Mouse (Mus musculus) left cerebral cortex, postnatal 36 days (tissue): ENCODE results near the gene Ehf. TPM values are rescaled to one million over a fixed set of nuclear protein-coding genes. Genes with fewer than 3 reads are reported as not detected.

ENCODE experiments used
- DNase-seq, 2 experiments: peaks; one replicate each; pipeline ENCODE4 v3.0.0; 2021 to 2022; ENCODE audit warnings: low spot score in 2 of 2, mixed read lengths in 1 of 2
- intact Hi-C: fragments of 180-260 bp; cut with DNase I; formaldehyde crosslinking; loops from one replicate; pipeline ENCODE4 v1.15.1; 2025
- total RNA-seq, 2 experiments: library from RNA; stranded (reverse); gene quantifications; 2 replicates each; pipeline ENCODE4 v1.2.3; 2021

Ehf gene
- total RNA-seq, 2 experiments from 2014 or later: 0.11 TPM; not detected in 1

DNA sequence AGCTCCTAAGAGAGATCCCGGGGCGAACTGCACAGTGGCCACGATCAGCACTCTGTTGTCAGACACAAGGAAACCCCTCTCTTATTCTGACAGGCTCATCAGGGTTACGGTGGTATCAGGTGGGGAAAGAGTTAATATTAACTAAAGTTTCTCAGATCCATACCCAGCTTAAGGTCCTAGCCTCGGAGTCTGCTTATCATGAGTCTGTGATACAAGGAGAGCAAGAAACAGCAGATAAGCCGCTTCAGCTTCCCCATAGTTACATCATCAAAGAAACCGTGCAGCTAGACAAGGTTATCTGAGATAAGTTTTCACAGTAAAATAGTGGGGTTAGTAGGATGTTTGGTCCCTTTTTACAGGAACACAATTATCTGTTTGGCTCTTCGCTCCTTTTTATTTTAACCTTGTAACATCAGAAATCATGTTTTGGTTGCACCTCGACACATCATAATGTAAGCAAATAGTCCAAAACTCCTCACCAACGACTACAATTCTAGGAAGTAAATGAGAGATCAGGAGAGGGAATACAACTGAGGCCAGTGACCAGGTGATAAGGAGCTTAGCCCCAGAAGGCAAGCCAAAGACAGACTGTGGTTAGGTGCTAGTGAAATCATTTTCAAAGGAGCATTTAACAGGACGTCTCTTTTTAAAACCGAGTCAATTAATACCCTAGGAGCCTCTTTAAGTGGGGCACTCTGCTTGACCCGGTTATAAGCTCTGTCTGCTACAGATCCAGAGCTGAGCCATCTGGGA, 4.2 kb downstream of the Ehf start:
- no peak for DNase-seq
- intact Hi-C loops: no loop called here

DNA sequence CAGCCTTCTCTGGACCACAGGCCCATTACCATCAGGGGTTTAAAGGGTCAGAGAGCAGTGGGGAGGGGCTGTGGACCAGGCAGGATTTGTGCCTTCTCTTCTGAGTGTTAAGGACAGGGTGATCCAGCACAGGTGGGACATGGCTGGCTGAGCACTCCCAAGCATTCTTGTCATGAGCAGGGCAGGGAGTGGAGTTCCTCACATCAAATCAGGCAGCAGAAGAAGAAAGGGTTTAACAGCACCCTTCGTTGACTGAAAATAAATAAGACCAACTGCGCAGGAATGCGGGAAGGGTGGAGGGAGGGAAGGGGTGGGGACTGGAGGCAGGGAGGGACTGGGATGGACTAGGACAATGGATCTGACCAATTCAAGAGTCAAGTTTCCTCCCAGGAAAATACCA, 8.6 kb downstream of the Ehf start:
- no peak for DNase-seq
- intact Hi-C loops: no loop called here

DNA sequence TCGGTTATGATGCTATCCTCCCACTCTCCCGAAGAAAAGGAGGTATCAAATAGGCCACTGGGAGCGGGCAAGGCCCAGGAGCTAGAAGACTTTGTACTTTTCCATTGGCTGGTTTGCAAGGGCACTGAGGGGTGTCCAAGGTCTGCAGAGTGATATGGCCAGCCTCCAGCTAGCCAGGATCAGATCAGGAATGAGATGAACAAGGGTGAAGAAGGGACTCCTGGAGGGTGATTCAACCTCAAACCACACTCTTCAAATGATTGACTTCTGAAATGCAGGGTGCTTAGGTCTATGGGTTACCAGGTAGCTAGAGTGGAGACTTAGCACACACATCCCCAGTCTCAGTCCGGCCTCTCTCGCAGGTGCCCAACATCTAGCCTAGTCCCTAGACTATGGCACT, 9.3 kb downstream of the Ehf start:
- intact Hi-C loops: no loop called here
- DNase-seq: no peak

DNA sequence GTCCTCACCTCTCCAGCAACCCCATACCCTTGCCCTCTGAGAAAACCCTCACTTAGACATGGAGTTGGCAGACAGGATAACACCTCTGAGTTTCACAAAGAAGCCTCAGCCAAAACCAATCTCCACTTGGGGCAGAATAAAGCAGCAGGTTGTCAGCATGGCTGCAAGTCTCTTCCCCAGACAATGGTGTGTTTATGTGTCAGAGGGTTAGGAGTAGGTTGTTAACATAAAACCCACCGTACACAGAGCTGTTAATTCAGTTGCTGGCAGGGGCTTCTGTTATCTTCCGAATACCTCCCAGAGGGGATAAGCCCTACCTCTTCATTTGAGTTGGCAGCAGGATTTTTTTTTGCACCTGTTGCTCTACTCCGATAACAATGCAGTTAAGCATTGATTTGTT, 9.9 kb downstream of the Ehf start:
- intact Hi-C loops: no loop called here
- no peak for DNase-seq

DNA sequence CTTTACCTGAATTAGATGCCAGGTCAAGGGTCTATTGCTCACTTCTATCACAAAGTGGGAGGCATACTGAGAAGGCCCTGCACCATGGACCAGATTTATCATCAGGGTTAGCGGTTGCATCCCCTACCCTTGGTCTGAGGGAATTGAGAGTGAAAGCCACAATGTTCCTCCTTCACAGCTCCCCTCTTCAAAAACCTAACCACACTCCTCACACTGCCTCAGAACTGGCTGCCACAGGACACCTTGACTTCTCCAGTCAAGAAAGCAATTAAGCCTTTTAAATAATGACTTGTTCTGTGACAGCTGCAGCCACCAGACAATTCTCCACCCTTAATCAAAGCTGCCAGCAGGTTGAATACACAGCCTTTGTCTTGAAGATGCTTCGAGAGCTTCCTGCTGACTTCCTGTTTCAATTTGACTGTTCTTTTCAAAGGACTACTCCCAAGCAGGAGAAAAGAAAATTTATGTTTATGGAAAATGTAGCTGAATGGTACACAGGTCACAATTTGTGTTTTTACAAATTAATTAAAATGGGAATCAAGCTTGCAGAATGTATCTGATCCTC, 12.3 kb downstream of the Ehf start:
- no peak for DNase-seq
- intact Hi-C loops: no loop called here

DNA sequence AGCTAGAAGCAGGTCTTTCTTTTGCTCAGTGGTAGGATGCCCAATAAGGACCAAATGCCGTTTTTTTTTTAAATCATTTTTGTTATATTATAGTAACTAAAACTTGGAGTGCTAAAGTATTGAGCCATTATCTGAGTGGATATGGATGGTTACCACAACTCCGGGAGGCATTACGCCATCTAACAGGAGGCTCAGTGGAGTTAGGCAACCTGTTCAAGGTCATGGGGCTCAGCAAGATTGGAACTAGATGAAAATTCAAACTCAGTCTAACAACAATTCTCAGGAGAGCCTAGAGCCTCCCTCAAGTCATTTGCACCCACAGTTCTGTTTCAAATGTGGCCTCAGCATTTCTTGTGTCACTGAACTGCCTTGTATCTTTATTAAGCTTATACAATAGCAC, 12.9 kb downstream of the Ehf start:
- DNase-seq: no peak
- intact Hi-C loops: no loop called here

DNA sequence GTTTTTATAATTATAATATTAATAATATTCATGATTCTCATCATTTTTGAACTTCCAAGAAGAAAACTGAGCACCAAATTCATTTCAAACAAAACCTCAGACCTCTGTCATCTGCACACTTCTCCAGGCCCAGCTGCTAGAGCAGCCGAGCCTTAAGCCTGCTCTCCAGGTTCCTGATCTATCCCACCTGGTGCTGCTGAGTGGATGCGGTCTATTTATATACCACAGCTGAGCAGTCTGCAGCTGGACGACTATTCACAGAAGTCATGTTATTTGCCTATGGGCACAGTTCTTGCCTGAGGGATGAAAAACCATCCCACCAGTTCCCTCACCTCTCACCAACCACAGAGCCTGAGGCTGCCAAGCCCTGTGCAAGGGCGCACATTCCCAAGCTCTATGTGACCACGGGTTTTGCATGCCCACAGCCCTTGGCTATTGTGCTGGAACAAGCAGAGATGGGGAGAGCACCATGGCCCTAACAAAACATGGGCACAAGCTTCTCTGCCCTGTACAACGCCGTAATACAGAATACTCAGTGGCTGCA, 13.6 kb downstream of the Ehf start:
- intact Hi-C loops: no loop called here
- no peak for DNase-seq

DNA sequence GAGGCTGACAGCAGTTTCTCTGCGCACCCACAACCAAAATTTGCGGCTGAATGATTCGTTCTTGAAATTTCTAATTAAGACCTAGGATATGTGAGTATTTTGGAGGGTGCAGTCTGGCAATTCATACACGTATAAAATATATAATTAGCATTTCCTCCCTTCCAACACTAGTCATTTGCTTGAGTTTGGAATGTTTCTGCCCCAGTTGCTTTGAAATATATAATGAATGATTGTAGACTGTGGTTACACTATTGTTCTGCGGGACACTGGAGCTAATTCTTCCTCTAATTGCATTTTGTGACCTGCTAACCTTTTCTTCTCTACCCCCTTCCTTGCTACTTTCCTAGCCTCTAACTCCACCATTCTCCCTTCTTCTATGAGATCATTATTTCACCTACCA, 15.4 kb downstream of the Ehf start:
- DNase-seq: no peak

DNA sequence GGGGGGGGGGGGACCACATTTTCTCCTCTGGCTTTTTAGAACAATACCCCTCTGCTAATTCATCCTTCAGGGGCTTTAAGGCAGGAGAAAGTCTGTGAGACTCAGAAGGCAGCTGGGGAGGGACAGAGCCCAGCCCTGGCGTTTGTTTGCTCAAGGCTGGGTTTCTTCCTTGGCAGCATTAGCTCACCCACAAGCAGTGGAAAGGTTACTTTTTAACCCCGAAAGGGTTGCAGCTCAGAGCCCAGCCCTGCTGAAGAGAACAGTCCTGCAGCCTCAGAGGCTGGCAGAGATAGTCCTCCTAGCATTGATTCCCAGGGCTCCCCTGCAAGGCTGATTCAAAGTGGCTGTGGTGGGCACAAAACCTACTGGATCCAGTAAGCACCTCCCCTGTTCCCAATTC, 17.5 kb downstream of the Ehf start:
- no peak for DNase-seq
- intact Hi-C loops: no loop called here

More for the DNA sequence above, 15.4 kb downstream of the Ehf start:
- intact Hi-C loops: no loop called here

DNA sequence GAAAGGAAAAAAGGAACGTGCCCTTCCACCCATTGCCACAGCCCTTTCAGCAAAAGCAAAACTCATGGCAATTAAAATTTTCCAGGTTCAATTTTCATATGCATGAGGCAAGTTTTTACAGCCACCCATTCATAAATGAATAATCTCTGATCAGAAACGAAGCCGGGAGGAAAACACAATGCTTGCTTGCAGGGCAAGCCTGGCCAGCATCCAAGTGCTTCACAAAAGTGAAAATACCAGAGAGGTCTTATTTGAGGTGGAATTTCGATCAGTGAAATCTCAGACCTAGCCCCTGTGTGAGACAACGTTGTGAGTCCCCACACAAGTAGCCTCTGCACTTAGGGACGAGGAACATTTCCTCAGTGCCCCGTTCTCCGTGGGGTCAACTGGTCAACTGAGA, 19.3 kb downstream of the Ehf start:
- DNase-seq: no peak
- intact Hi-C loops: no loop called here

DNA sequence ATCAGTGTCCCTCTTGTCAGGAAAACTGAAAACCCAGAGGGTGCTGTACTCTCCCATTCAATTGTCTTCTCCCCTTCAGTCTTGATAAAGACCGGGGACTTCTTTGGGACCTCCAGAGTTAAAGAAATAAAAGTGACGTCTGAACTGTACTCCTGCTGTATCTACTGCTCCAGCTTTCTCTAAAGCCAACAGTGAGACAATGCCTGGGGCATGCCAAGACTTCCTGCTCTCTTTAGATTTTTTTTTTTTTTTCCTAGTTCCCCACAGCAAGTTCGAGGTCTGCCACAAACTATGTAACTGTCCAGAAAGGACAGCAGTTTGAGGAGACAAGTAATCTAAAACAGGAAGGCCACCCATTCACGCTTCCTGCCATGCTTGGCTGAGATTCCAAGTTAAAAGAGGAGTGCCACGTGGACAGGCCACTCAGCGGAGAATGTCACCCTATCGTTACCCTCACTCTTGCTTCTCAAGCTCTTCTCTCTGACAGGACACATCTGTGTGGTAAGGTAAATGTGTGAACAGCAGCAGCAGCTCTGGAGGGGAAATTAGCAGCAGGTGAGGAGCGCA, 20.8 kb downstream of the Ehf start:
- DNase-seq: no peak
- intact Hi-C loops: no loop called here

DNA sequence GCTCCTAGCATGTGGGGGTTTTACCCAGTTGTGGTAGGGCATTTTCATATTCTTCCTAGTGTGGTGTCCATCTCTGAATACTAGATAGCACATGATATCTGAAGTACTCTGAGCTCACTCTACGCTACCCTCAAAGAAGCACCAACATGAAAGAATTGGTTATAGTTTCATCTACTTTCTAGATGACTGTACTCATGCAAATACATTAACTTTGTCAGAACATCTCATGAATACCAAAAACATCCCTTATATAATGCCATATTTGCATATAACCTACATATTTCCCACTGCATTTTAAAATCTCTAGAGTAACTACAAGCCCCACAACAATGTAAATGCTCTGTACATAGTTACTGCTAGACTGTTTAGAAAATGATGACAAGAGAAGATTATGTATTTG, 23.2 kb downstream of the Ehf start:
- intact Hi-C loops: no loop called here
- no peak for DNase-seq

DNA sequence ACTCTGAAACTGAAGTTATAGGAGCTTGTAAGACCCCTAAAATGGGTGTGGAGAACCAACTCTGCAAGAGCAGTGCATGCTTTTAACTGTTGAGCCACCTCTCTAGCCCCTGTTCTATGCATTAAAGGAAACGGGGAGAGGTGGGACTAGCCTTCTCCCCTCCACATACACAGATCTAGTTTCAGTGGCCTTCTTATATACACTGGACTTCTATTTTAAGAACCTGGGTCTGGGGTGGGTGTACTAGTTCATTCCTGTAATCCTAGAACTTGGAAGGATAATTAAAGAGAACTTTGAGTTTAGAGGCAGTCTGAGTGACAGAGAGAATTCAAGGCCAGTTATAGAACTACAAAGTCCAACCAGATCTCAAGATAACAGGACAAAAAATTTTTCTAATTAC, 24.6 kb downstream of the Ehf start:
- DNase-seq: no peak
- intact Hi-C loops: no loop called here

DNA sequence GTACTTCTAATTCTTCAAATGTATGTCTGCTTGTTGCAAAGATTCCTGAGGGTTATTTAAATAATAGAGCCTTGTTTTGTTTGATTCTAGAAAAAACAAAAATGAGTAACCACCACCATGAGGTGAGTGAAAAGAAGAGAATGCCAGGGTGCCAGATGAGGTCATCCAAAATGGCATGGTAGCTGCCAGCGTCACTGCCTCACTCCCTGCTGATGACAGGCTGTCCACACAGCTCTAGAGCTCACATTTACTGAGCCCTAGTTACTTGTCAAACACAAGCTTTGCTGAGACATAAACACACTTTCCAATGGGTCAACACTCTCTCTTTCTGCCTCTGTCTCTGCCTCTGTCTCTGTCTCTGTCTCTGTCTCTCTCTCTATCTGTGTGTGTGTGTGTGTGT, 25.3 kb downstream of the Ehf start:
- intact Hi-C loops: no loop called here

DNA sequence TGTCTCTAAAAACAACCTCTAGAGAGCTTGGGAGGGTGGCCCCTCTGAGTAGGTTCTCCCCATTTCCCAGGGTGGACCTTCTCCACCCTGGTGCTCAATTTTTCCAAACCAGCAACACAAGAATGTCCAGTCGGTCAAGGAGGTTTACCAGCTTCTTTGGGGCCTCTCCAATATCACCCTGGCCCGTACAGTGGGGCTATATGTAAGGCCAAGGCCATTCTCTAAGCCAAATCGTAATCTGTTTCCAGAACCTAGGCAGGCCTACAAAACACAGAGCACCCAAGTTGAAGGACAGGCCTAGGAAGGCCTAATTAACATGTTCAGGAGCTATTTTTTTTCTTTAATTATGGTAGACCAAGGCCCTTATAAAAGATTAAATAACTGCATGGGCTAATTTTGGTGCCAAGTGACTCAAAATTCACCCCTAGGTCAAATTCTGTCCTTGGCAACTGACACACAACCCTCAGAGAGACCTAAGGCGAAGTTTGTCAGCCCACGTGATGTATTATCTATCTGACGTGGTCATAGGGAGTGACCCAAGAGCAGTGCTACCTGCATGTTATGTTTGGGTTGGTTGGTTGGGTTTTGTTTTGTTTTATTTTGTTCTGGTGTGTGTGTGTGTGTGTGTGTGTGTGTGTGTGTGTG, 27.6 kb downstream of the Ehf start:
- no peak for DNase-seq
- intact Hi-C loops: no loop called here

More for the DNA sequence above, 25.3 kb downstream of the Ehf start:
- no peak for DNase-seq

DNA sequence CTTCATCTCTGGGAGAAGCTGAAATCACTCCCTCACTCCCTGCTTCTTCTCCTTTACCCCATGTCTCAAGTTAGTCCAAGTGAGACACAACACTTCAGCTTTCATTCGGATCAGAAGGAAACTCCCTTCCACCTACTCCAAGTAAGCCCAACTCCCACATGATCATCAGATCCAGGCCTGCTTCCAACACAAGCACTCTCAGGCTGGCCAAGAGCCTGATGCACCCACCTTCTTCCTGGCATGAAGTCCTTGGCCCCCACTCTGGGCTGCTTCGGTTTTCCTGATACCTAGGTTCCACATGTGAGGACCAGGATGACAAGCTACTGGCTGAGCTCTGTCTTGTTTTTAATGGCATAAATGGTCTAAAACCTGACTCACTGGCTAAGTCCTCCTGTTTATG, 28.3 kb downstream of the Ehf start:
- peak; percentile 47 to 52 for DNase-seq
- intact Hi-C loops: no loop called here

DNA sequence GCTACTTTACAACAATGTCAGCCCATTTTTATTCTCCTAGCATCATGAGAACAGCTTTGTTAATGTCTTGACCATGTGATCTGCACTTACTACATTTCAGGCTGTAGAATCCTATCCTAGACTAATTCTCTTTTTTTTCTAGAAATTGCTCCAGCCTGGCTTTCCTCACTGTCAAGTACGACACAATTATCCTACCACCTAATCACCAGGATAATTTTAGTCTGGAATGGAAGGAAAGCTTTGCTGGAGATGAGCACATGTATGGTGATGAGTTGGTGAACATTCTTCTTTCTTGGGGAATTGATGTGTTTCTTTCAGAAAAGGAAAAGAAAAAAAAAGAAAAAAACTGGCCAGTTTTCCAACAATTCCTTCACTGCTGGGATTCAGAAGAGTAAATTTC, 28.8 kb downstream of the Ehf start:
- DNase-seq: no peak

DNA sequence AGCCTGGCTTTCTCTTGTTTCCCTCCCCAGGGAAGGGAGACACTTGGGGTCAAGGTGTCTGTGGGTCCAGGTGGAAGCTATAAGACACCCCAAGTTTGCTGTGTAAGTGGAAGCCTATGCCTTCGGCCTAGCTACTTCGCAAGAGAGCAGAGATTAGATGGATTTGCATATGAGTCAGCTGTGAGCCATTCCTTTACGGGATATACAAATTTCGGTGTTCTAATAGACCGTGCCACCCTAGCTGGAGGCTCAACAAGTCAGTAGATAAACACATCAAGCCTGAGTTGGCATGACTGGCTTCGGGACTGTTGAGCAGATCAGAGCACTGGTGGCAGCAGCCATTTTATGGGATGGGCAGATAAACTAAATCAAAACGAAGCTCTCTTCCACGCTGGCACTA, 31.6 kb downstream of the Ehf start:
- DNase-seq: no peak
- intact Hi-C loops: no loop called here

More for the DNA sequence above, 28.8 kb downstream of the Ehf start:
- intact Hi-C loops: no loop called here

DNA sequence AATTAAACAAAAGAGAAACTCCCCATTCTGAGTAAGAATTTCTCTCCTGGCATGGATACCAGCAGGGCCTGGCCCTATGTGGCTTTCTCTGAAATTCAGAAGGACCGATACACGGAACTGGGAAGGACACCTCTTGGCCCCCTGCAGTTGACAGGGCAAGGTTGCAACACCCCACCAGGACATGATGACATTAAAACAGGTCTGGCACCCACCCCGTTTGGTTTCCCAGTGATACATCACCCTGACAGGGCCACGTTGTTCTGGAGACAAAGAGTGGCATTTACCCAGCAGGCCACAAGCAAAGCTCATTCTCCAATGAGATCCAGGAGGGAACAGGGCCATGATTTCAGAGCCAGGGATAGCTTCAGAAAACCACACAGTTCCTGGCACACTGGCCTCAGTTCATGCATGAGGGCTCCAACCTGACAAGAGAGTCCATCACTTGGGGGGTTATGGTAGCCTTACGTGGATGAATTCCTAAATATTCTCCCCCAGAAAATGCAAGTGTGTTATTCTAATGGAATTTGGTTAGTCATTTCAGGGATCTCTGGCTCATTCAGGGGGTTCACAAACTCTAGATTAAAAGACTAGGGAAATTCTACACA, 32.4 kb downstream of the Ehf start:
- DNase-seq: no peak
- intact Hi-C loops: no loop called here

DNA sequence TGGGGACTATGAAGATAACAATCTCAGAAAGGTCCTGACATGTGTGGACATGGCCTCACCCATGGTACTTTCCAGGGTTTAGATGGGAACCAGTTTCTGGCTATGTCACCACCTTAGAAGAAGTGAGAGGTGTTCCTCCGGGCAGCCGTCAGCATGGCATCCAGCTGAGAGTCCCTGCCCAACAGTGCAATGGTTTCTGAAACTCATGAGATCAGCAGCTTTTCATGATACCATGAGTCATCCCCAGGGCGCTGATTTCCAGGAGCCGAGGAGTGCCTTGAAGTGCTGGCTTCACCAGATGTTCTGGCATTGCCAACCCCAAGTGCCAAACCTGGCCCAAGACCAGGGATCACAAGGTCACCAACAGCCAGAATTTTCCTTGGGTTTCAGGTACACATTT, 64.0 kb downstream of the Ehf start:
- no peak for DNase-seq
- intact Hi-C loops: no loop called here
